Mouse (Mus musculus) neural tube, embryonic 14.5 days (tissue): ENCODE results near the gene Kctd11. TPM values are rescaled to one million over a fixed set of nuclear protein-coding genes. Genes with fewer than 3 reads are reported as not detected.

Experiments
- ATAC-seq: fragments of 200-750 bp; cut with Nextera tagmentation; 2 replicates; pipeline ENCODE4 v1.8.0; 2017; ENCODE audit warnings: low read depth, mild to moderate bottlenecking, moderate TSS enrichment, moderate library complexity
- H3K27ac ChIP-seq: fragments of 300-500 bp; sonication (generic); 2 replicates; pipeline ENCODE4 v1.5.1; 2014; ENCODE audit warnings: low read depth, mild to moderate bottlenecking, control low read depth, low read length, moderate library complexity, mixed read lengths
- H3K27me3 ChIP-seq: fragments of 300-500 bp; sonication (generic); 2 replicates; pipeline ENCODE4 v1.6.1; 2014; ENCODE audit warnings: low read length; ENCODE audit not compliant: control insufficient read depth, insufficient read depth
- H3K36me3 ChIP-seq: fragments of 300-500 bp; sonication (generic); 2 replicates; pipeline ENCODE4 v1.6.1; 2014; ENCODE audit warnings: low read length, mixed read lengths; ENCODE audit not compliant: control insufficient read depth, insufficient read depth
- H3K4me1 ChIP-seq: fragments of 300-500 bp; sonication (generic); 2 replicates; pipeline ENCODE4 v1.6.1; 2014; ENCODE audit warnings: low read length; ENCODE audit not compliant: control insufficient read depth, insufficient read depth
- H3K4me2 ChIP-seq: fragments of 300-500 bp; sonication (generic); 2 replicates; pipeline ENCODE4 v1.6.1; 2014; ENCODE audit warnings: mild to moderate bottlenecking, low read depth, low read length, control low read depth
- H3K4me3 ChIP-seq: fragments of 300-500 bp; sonication (generic); 2 replicates; pipeline ENCODE4 v1.5.1; 2014; ENCODE audit warnings: low read depth, low read length, control low read depth, mixed read lengths
- H3K9ac ChIP-seq: fragments of 300-500 bp; sonication (generic); replicated peaks from 2 replicates; pipeline ENCODE4 v1.6.1; 2014; ENCODE audit warnings: low read depth, mild to moderate bottlenecking, control low read depth, low read length, mixed read lengths
- H3K9me3 ChIP-seq: fragments of 300-500 bp; sonication (generic); 2 replicates; pipeline ENCODE4 v1.6.1; 2016; ENCODE audit warnings: low read length; ENCODE audit not compliant: control insufficient read depth
- WGBS: fragments of 180-500 bp; shearing (Covaris S2); extraction: QIAGEN DNeasy Blood & Tissue Kit; methylation state at CpG from one replicate; pipeline ENCODE4 v1.1.7; 2014; 5-methylcytosine and 5-hydroxymethylcytosine counted together
- microRNA-seq: library from miRNA; unstranded; fragments of <30 nt; microRNA quantifications from one replicate; pipeline ENCODE4, GENCODE M21; 2016
- polyA plus RNA-seq: library from polyadenylated mRNA; unstranded; fragments of >200 nt; fragmentation: Nextera tagmentation; extraction: Ambion mirVana; gene quantifications from 2 replicates; pipeline ENCODE4 v1.2.1, GENCODE M21; 2014

Kctd11 gene
- polyA plus RNA-seq, 1 experiment from 2014 or later, result 0.80 TPM

GRCm38 (mm10) chr11:69836703-69837576 is 44.3 kb downstream of the Kctd11 start:
- Histone ChIP-seq H3K9me3 (no peaks in the 10 kb centered on the region), H3K4me1 (peaks cover 29% of the 10 kb centered on the region), H3K36me3 (peaks cover 15% of the 10 kb centered on the region), H3K27me3 (no peaks in the 10 kb centered on the region), H3K4me3 (peak overlapping the region; percentile 92), H3K27ac (peak overlapping the region; percentile 97), H3K4me2 (peak overlapping the region; percentile 98), H3K9ac (peak overlapping the region; percentile 93)
- ATAC-seq, result peak; percentile 3
- 2% methylated on average over 44 of the region's 52 CpGs for WGBS

GRCm38 (mm10) chr11:69835966-69836335 is 45.3 kb downstream of the Kctd11 start:
- Histone ChIP-seq H3K4me2 (peak overlapping the region; percentile 98), H3K4me3 (peak overlapping the region; percentile 92), H3K9ac (peak overlapping the region; percentile 93), H3K27ac (peak overlapping the region; percentile 97), H3K27me3 (no peaks in the 10 kb centered on the region), H3K9me3 (no peaks in the 10 kb centered on the region), H3K4me1 (peaks cover 29% of the 10 kb centered on the region), H3K36me3 (peaks cover 16% of the 10 kb centered on the region)
- WGBS, result 4% methylated on average over 4 of the region's 4 CpGs
- ATAC-seq, result no peak

- no peaks in the 10 kb centered on the region for H3K27me3 ChIP-seq
- H3K4me1 ChIP-seq, result peaks cover 29% of the 10 kb centered on the region
- H3K36me3 ChIP-seq, result peaks cover 18% of the 10 kb centered on the region
- H3K9ac ChIP-seq, result peak overlapping the region; percentile 93
- 3% methylated on average over 9 of the region's 9 CpGs for WGBS
- H3K9me3 ChIP-seq, result no peaks in the 10 kb centered on the region
- peak overlapping the region; percentile 34 for H3K27ac ChIP-seq
- ATAC-seq, result no peak
- peak overlapping the region; percentile 98 for H3K4me2 ChIP-seq
- peak overlapping the region; percentile 92 for H3K4me3 ChIP-seq
These were observed 45.8 kb downstream of the Kctd11 start for GRCm38 (mm10) chr11:69835326-69835965.

GRCm38 (mm10) chr11:69834001-69834549 is 47.1 kb downstream of the Kctd11 start:
- 7% methylated on average over 37 of the region's 48 CpGs for WGBS
- Histone ChIP-seq H3K27ac (no peak overlapping the region), H3K9ac (peak overlapping the region; percentile 93), H3K9me3 (no peaks in the 10 kb centered on the region), H3K4me3 (peak overlapping the region; percentile 92), H3K4me1 (peaks cover 25% of the 10 kb centered on the region), H3K27me3 (no peaks in the 10 kb centered on the region), H3K4me2 (peak overlapping the region; percentile 98), H3K36me3 (peaks cover 22% of the 10 kb centered on the region)
- ATAC-seq, result no peak

DNA sequence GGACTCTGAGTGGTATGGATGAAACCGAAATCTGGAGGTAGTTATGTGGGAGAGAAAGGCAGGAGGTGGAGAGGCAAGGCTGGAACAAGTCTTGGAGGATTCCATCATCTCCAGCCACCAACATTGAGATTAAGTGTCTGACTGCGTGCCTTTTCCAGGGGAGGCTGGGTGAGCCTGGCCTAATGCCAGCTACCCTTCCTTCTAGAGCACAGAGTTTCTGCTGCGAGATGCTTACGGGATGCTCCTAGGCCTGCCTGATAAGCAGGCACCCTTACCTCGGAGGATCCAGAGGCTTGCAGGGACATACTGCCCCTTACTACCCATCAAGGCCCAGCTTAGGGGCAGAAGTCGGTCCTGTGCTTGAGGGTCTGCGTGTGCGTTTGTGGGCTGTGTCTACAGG is 47.7 kb downstream of the Kctd11 start:
- peak overlapping the region; percentile 98 for H3K4me2 ChIP-seq
- peaks cover 24% of the 10 kb centered on the region for H3K4me1 ChIP-seq
- H3K27me3 ChIP-seq, result no peaks in the 10 kb centered on the region
- peaks cover 27% of the 10 kb centered on the region for H3K36me3 ChIP-seq
- peak overlapping the region; percentile 93 for H3K9ac ChIP-seq
- H3K4me3 ChIP-seq, result peak overlapping the region; percentile 92
- H3K9me3 ChIP-seq, result no peaks in the 10 kb centered on the region
- no peak overlapping the region for H3K27ac ChIP-seq
- 49% methylated on average over 8 of the region's 8 CpGs for WGBS
- ATAC-seq, result no peak

GRCm38 (mm10) chr11:69828832-69829231 is 52.4 kb downstream of the Kctd11 start:
- Histone ChIP-seq H3K4me3 (no peak overlapping the region), H3K4me2 (no peak overlapping the region), H3K9me3 (no peaks in the 10 kb centered on the region), H3K9ac (no peak overlapping the region), H3K36me3 (peaks cover 68% of the 10 kb centered on the region), H3K4me1 (peaks cover 6% of the 10 kb centered on the region), H3K27ac (no peak overlapping the region), H3K27me3 (no peaks in the 10 kb centered on the region)
- no peak for ATAC-seq
- WGBS, result 56% methylated on average over 5 of the region's 5 CpGs

Small RNAs within 50 kb of the gene (microRNA-seq; reads per million reads assigned to microRNA genes)
- gene Mir6924, result not detected

Other genes starting within 250 kb of the Kctd11 start
- 31.1 and 34.0 TPM in 2 replicates for gene Fxr2, start 248.4 kb downstream of the Kctd11 start, polyA plus RNA-seq
- gene Sox15, start 226.1 kb downstream of the Kctd11 start, polyA plus RNA-seq, result not detected in 2 replicates
- gene Mpdu1, start 218.8 kb downstream of the Kctd11 start, polyA plus RNA-seq, result 40.7 and 63.4 TPM in 2 replicates
- 3.7 and 11.2 TPM in 2 replicates for gene Cd68, start 215.3 kb downstream of the Kctd11 start, polyA plus RNA-seq
- 503 and 643 TPM in 2 replicates for gene Eif4a1, start 209.0 kb downstream of the Kctd11 start, polyA plus RNA-seq
- gene Senp3, start 199.3 kb downstream of the Kctd11 start, polyA plus RNA-seq, result 104 and 116 TPM in 2 replicates
- gene Tnfsf13, start 195.6 kb downstream of the Kctd11 start, polyA plus RNA-seq, result 0.24 and 0.72 TPM in 2 replicates
- 2.1 and 3.4 TPM in 2 replicates for gene Tnfsf12, start 185.6 kb downstream of the Kctd11 start, polyA plus RNA-seq
- 0.75 and 1.8 TPM in 2 replicates for gene Tnfsfm13, start 185.3 kb downstream of the Kctd11 start, polyA plus RNA-seq
- 23.5 and 30.7 TPM in 2 replicates for gene Polr2a, start 122.8 kb downstream of the Kctd11 start, polyA plus RNA-seq
- gene Slc35g3, start 119.4 kb downstream of the Kctd11 start, polyA plus RNA-seq, result not detected in 2 replicates
- gene Zbtb4, start 115.5 kb downstream of the Kctd11 start, polyA plus RNA-seq, result 4.3 and 6.0 TPM in 2 replicates
- gene Chrnb1, start 85.5 kb downstream of the Kctd11 start, polyA plus RNA-seq, result 0.78 and 1.3 TPM in 2 replicates
- 6.4 and 9.1 TPM in 2 replicates for gene Fgf11, start 79.5 kb downstream of the Kctd11 start, polyA plus RNA-seq
- 0.68 and 0.76 TPM in 2 replicates for gene Tmem102, start 75.8 kb downstream of the Kctd11 start, polyA plus RNA-seq
- gene Gm39566, start 66.1 kb downstream of the Kctd11 start, polyA plus RNA-seq, result not detected in 2 replicates
- 0.16 TPM in 1 of 2 replicates, not detected in the other for gene Spem2, start 62.9 kb downstream of the Kctd11 start, polyA plus RNA-seq
- 0.35 and 0.40 TPM in 2 replicates for gene Spem1, start 59.2 kb downstream of the Kctd11 start, polyA plus RNA-seq
- 24.2 and 31.3 TPM in 2 replicates for gene Nlgn2, start 43.6 kb downstream of the Kctd11 start, polyA plus RNA-seq
- 306 and 377 TPM in 2 replicates for gene Tmem256, start 42.9 kb downstream of the Kctd11 start, polyA plus RNA-seq
- 36.3 and 51.8 TPM in 2 replicates for gene Plscr3, start 35.0 kb downstream of the Kctd11 start, polyA plus RNA-seq
- 0.28 TPM in 1 of 2 replicates, not detected in the other for gene Tnk1, start 22.7 kb downstream of the Kctd11 start, polyA plus RNA-seq
- not detected in 2 replicates for gene Tmem95, start 3.4 kb downstream of the Kctd11 start, polyA plus RNA-seq
- gene Acap1, start 14.1 kb upstream of the Kctd11 start, polyA plus RNA-seq, result 0.17 and 0.33 TPM in 2 replicates
- gene 2810408A11Rik, start 19.6 kb upstream of the Kctd11 start, polyA plus RNA-seq, result 7.1 and 7.8 TPM in 2 replicates
- gene Neurl4, start 19.7 kb upstream of the Kctd11 start, polyA plus RNA-seq, result 26.2 and 27.8 TPM in 2 replicates
- 58.5 and 65.4 TPM in 2 replicates for gene Gps2, start 32.5 kb upstream of the Kctd11 start, polyA plus RNA-seq
- 1,037 and 1,095 TPM in 2 replicates for gene Eif5a, start 40.6 kb upstream of the Kctd11 start, polyA plus RNA-seq
- gene Ybx2, start 54.4 kb upstream of the Kctd11 start, polyA plus RNA-seq, result 5.9 and 11.1 TPM in 2 replicates
- gene Slc2a4, start 66.8 kb upstream of the Kctd11 start, polyA plus RNA-seq, result 2.7 and 3.7 TPM in 2 replicates
- 0.33 and 0.88 TPM in 2 replicates for gene Cldn7, start 83.4 kb upstream of the Kctd11 start, polyA plus RNA-seq
- gene Ctdnep1, start 99.8 kb upstream of the Kctd11 start, polyA plus RNA-seq, result 26.5 and 27.1 TPM in 2 replicates
- gene Elp5, start 101.1 kb upstream of the Kctd11 start, polyA plus RNA-seq, result 159 and 175 TPM in 2 replicates
- gene Gabarap, start 109.7 kb upstream of the Kctd11 start, polyA plus RNA-seq, result 609 and 643 TPM in 2 replicates
- gene Phf23, start 114.4 kb upstream of the Kctd11 start, polyA plus RNA-seq, result 28.8 and 37.8 TPM in 2 replicates
- 19.0 and 19.2 TPM in 2 replicates for gene Dvl2, start 119.2 kb upstream of the Kctd11 start, polyA plus RNA-seq
- gene Acadvl, start 134.0 kb upstream of the Kctd11 start, polyA plus RNA-seq, result 49.5 and 57.2 TPM in 2 replicates
- 24.9 and 31.6 TPM in 2 replicates for gene Dlg4, start 135.5 kb upstream of the Kctd11 start, polyA plus RNA-seq
- gene Asgr1, start 172.7 kb upstream of the Kctd11 start, polyA plus RNA-seq, result 3.7 TPM in 1 of 2 replicates, not detected in the other
- gene Asgr2, start 211.2 kb upstream of the Kctd11 start, polyA plus RNA-seq, result 0.26 TPM in 1 of 2 replicates, not detected in the other
- 0.20 and 0.68 TPM in 2 replicates for gene Mgl2, start 248.9 kb upstream of the Kctd11 start, polyA plus RNA-seq